Mouse (Mus musculus) cerebellum, adult (tissue): ENCODE measurements around the gene Dolpp1.
"Not testable (repeated sequence)": the region's sequence is repeated elsewhere in the genome, so short reads cannot be mapped to it uniquely, and the experiment has no call there.

Source experiments
- ATAC-seq: cut with Nextera tagmentation; 2 replicates; pipeline ENCODE4 v1.9.2; 2017; ENCODE audit warnings: mild to moderate bottlenecking, moderate library complexity, mixed read lengths; ENCODE audit not compliant: insufficient number of reproducible peaks, low FRiP score, low TSS enrichment

Gene Dolpp1

GRCm38 (mm10) chr2:30407778-30408177, 15.7 kb downstream of the Dolpp1 start:
- ATAC-seq: no peak

- ATAC-seq: no peak
These were observed 16.5 kb downstream of the Dolpp1 start for GRCm38 (mm10) chr2:30408452-30409100.

DNA sequence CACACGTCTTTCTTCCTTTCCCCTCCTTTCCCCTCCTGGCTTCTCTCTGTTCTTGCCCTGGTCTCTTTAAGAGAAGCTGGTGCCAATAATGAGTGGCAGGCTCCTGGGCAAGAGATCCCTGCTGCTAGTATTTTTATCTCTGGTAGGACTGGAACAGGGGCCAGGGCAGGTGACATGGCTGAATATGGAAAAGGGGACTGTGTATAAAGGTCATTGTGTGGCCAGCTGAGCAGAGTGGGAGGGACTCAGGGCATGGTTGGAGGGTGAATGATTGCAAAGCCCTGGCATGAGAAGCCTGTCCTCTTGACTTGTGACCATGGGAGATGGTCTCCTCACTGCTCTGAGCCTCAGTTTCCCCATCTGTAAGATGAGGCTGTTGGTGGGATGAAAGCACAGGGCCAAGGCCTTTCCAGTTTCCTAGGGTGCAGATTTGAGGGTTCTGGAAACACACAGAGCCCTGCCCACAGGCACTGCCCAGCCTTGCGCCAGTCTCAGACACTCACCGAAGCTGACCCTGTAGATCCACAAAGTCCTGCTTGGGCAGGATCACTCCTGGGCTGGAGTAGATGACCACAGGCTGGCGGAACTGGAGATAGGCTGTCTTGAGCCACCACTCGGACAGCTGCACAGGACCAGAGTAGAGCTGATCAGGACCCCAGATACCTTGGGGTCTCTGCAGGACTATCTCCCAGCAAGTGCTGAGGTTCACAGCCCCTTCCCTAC, 17.6 kb downstream of the Dolpp1 start:
- no peak for ATAC-seq

GRCm38 (mm10) chr2:30413038-30413973, 21.3 kb downstream of the Dolpp1 start:
- ATAC-seq: no peak

GRCm38 (mm10) chr2:30414101-30414500, 22.0 kb downstream of the Dolpp1 start:
- no peak for ATAC-seq

GRCm38 (mm10) chr2:30414681-30415080, 22.6 kb downstream of the Dolpp1 start:
- ATAC-seq: no peak

- ATAC-seq: peak; percentile 76
These were observed 23.3 kb downstream of the Dolpp1 start, which contains the start of gene Crat for GRCm38 (mm10) chr2:30415157-30415935. Crat (minus strand) TSS chr2:30415813.

- ATAC-seq: peak; percentile 70
These were observed 24.0 kb downstream of the Dolpp1 start, which contains the start of gene Ptpa for GRCm38 (mm10) chr2:30415936-30416648. Ptpa (plus strand) TSS chr2:30416039.

- no peak for ATAC-seq
These were observed 24.6 kb downstream of the Dolpp1 start for GRCm38 (mm10) chr2:30416649-30416965.

GRCm38 (mm10) chr2:30417154-30417553, 25.1 kb downstream of the Dolpp1 start:
- not testable (repeated sequence) for ATAC-seq

GRCm38 (mm10) chr2:30417595-30418165, 25.6 kb downstream of the Dolpp1 start:
- no peak for ATAC-seq

DNA sequence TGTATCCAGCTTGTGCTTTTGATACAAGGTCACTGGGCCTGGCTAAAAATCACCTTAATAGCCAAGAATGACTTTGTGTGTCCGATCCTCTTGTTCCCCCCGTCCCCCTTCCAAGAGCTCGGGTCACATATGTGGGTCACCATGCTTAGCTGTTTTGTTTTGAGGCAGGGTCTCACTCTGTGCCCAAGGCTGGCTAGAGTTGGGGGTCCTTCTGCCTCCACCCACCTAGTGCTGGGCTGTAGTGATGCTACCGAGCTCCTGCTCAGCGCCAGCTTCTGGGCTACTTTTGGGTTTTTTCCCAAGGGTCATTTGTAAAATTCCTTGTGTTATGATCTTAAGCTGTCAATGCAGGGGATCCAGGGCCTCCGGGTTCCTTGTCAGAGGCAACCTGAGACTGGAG, 26.2 kb downstream of the Dolpp1 start:
- no peak for ATAC-seq

DNA sequence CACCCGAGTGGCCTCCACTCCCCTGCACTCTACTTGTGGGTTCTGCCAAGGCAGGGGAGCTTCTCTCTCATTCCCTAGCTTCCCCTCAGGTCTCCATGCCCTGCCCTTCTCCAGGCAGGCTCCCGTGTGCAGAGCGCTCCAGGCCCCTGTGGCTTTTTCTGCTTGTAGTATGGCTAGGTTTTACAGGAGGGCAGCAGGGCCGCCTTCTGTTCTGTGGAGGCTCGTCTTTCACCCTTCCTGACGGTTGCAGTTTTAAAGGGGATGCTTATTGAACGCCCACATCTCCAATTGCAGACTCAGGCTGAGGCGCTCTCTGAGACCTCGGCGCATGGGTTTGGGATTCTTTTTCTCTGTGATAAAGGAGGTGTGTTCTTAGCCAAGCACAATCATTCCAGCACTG, 27.1 kb downstream of the Dolpp1 start:
- no peak for ATAC-seq

DNA sequence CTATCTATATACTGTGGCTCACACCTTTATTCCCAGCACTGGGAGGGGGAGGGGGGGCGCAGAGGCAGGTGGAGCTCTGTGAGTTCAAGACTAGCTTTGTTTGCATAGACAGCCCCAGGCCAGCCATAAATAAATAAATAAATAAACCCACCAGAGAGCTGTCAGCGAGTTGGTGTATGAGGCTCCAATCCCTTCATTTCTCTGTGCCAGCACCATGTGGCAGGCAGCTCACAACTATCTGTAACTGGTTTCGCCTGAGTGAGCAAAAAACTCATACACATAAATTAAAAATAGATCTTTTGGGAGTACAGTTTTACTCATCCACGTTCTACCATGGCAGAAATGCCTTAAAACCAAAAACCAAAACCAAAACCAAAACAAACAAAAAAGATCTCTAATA, 29.4 kb downstream of the Dolpp1 start:
- ATAC-seq: no peak

DNA sequence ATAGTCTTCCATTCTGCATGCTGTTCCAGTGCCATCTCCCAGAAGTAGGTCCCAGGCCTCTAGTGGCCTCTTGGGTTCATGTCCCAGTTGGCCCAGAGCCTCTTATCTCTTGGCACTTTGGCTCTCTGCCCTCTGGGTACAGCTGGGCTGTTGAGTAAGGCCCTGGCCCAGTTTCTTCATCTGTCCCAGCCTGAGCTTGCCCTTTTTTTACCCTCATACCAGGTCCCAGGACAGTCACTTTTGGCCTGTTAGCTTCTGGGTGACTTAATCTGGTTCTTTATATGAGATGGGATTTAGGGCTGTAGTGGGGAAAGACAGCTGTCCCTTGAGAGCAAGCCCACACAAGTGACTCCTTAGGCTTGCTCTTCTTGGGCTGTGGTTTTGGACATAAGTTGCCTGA, 37.1 kb downstream of the Dolpp1 start:
- no peak; the same call in 1 of the 2 replicates for ATAC-seq

DNA sequence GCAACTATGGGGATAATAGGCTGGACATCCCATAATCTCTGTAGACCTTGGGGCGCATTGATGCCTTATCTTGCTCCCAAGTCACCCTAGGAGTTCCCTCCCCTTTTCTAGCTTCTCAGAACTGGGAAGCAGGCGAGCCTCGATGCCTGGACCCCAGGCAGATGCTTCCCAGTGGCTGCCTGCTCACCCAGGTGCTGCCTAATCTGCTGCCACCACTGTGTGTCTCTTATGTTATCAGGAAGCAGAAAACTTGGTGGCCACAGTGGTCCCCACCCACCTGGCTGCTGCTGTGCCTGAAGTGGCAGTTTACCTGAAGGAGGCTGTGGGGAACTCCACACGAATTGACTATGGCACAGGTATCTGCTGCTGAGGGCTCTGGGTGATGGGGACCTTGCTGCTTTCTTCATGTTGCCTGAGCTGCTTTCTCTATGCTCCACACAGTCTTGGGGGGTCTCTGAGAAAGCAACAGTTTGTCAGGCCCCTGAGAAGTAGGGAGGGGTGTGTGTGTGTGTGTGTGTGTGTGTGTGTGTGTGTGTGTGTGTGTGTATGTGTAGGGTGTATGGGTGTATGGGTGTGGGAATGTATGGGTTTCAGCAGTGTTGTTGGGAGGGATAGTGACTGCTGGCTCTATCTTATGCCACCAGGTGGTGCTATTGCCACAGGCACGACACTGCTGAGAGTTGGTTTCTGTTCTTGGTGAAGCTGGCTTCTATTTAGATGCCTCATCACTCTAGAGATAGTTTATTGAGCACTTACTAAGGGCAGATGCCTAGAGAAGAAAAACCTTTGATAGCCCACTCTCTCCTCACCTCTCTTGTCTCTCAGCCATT, 43.5 kb downstream of the Dolpp1 start:
- ATAC-seq: peak; percentile 38; the same call in 1 of the 2 replicates

- ATAC-seq: no peak
These were observed 44.1 kb downstream of the Dolpp1 start for GRCm38 (mm10) chr2:30436156-30436545.

DNA sequence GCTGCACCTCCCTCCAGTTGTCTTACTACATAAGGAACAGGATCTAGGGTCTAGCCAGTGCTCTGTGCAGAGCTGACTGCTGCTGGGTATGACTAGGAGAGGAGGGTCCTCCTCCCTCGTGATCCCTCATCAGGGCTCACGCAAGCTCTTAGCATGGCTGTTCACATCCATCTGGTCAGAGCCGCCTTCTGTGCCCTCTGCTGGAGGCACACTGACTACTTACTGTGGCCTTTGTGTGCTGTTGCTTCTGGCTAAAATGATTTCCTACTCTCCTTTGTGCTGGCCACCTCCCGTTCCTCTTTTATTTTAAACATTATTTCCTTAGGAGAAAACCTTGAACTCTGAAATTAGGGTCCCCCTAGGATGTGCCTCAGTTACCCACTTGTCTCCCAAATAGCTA, 44.8 kb downstream of the Dolpp1 start:
- ATAC-seq: no peak
